Mouse (Mus musculus): ENCODE measurements around the gene Itsn1.

- TF ChIP-seq POLR2A (IDR thresholded peaks at IDR 0.05; ENCODE audit: control insufficient read depth, extremely low read depth, insufficient read depth, low read length, poor library complexity), result no peak
- no peak for TF ChIP-seq CTCF (IDR thresholded peaks at IDR 0.05; ENCODE audit: borderline replicate concordance, control insufficient read depth, extremely low read depth, insufficient read depth, low read length, poor library complexity)
These were observed 140.1 kb downstream of the Itsn1 start for GRCm38 (mm10) chr16:91868943-91869911.
